Mouse (Mus musculus): Measurements from ENCODE around the gene Mfap1a.
"Not testable (repeated sequence)": the region's sequence is repeated elsewhere in the genome, so short reads cannot be mapped to it uniquely, and the experiment has no call there.

The Mfap1a gene

DNA sequence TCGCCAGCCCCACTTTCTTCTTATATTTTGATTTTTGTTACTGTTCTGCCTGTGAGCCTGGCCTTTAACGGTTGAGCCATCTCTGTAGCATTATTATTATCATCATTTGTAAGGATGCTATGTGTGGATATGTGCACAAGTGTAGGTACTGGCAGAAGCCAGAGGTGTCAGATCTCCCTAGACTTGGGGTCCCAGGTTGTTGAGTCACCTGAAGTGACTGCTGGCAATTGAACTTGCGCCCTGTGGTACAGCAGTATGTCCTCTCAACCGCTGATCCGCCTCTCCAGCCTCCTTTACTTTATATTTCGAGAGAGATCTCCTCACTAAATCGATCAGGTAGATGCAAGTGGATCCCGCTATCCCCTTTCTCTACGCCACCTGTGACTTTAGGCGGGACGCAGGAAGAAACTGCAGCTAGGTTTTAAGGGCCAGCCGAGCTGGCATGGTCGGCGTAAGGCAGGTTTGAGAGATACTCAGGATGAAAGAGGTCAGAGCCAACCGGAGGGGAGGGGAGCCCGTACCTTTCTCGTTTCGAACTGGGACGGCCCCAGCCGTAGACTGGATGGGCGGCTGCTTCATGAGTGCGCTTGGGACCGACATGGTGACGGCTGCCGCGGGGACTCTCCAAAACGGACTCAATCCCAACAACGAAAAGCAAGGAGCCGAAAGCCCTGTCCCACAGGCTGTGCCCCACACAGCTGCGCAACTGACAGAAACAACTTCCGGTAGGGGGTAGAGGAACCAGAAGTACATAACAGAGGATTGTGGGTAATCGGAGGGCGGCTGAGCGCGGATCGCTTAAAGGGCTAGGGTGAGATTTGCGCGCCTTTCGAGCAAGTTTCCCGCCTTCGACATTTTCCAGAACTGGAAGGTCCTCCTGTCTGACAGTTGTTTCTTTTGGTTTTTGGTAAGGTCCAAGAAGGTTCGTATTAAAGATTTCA is at the start of gene Mfap1a, which contains the start of gene Wdr76:
Gene Mfap1a (minus strand): TSS at position 724 of the 941 bp plus-strand sequence.
Gene Wdr76 (plus strand): TSS at position 782 of the 941 bp plus-strand sequence.
- peak; percentile 29 for DNase-seq (ENCODE audit: low spot score)

DNA sequence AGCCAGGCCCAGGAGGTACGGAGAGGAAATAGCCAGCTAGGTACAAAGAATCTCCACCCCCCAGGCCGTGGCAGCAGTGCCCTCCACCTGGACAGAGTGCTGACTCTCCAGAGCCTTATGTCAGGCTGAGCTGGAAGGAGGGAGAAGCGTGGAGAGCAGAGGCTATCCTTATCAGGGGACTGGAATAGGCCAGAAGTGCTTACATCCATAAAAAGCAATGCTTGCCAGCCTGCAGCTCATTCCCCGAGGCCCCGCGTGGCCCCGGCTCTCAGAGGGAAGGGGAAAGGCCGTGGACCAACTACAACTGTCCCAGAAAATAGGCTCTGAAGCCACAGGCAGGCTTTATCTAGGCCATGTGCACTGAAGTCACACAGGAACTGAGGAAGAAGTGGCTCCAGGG is 44.8 kb upstream of the Mfap1a start:
- DNase-seq (ENCODE audit: low spot score), result no peak

DNA sequence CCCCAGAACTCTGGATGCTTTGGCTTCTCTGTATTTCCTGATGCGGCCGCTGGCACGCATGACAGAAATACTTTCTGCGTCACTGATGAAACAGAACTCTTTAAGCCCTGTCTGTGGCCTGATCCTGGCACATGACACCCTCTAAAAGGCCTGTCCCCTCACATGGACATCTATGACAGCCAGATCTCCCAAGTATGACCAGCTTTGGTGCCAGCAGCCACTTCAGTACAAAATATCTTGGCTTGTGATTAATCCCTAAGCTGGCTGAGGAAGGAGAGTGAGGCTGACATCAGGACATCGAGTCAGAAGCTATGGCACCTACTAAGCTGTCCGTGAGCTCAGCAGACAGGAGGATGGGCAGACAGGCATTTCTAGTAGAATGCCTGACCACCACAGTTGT is 43.2 kb upstream of the Mfap1a start:
- DNase-seq (ENCODE audit: low spot score), result no peak

DNA sequence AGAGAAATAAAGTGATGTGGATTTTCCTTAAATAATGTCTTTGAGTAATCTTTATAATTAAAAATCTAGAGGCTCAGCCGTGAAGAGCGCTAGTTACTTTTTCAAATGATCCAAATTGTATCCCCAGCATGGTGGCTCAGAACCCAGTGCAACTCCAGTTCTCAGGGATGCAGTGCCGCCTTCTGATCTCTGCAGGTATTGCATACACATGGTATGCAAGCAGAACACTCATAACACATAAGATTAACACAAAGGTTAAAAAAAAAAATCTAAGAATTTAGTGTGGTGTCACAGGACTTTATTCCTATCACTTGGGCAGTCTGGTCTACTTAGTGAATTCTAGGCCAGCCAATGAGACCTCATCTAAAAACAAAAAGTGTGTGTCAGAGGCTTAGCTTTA is 38.4 kb upstream of the Mfap1a start:
- DNase-seq (ENCODE audit: low spot score), result no peak

DNA sequence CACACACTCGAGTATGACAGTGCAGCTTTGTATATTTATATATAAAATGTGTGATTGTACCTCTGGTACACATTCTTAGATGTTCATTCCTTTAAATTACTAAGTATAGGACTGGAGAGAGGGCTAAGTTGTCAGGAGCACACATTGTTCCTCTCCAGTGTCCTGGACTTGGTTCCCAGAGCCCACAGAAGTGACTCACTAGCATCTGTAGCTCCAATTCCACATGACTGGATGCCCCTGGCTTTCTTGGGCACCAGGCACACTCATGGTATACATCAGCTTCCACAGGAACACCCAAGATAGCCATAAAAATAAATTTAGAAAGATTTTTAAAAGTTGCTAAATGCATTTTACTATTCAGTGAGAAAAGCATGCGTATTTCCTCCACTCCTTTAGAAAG is 18.6 kb upstream of the Mfap1a start:
- DNase-seq (ENCODE audit: low spot score), result no peak

DNA sequence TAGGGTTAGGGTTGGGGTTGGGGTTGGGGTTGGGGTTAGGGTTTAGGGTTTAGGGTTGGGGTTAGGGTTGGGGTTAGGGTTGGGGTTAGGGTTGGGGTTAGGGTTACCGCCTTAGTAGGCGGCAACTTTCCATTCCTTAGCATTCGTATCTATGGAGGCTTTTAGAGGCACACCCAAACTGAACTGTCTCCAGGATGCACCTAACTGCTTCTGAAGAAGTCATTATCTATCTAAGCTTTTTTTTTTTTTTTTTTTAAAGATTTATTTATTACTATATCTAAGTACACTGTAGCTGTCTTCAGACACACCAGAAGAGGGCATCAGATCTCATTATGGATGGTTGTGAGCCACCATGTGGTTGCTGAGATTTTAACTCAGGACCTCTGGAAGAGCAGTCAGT is 16.4 kb upstream of the Mfap1a start:
- DNase-seq (ENCODE audit: low spot score), result not testable (repeated sequence)

DNA sequence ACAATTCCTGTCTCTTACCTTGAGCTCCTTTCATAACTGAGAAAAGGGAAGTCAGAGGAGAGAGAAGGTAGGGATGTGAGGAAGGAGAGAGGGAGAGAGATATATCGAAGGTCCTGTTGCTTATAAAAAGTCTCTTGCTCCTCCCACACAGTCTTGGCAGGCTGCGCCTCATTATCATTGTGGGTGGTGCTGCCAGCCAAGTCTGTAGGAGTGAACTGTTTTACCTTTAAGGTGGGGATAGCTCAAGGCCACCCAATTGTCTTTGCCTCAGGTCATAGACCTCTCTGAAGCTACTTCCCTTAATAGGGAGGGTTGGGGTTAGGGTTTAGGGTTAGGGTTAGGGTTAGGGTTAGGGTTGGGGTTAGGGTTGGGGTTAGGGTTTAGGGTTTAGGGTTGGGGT is 15.5 kb upstream of the Mfap1a start:
- no peak for DNase-seq (ENCODE audit: low spot score)

DNA sequence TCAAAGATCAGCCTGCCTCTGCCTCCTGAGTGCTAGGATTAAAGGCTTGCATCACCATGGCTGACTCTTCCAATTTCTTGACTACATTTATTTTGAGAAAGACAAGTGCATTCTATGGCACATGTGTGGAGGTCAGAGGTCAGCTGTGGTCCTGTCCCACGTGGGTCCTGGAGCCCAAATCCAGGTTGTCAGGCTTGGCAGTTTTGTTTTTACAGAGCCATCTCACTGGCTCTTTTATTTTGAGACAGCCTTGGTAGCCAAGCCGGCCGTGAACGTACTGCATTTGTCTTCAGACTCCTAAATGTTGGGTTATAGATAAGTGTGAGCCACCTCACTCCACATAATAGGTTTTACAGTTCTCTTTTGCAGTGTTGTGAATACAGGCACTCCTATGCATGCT is 12.2 kb upstream of the Mfap1a start:
- DNase-seq (ENCODE audit: low spot score), result not testable (repeated sequence)

DNA sequence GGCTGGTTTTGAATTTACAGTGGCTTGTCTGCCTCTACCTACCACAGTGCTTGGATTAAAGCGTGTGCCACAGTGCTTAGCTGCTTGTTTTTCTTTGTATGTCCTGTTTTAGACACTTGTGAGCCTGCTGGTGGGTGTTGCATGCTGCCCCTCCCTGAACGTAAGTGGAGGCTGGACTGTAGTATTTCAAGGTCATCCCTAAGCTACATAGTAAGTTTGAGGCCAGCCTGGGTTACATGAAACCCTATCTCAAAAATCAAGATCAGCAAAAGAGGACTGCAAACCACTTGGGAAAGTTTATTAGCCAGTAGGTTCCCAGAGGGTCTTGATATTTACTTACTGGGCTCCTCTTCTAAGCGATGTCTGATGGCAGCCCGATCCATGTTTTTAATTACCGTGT is 11.6 kb upstream of the Mfap1a start:
- no peak for DNase-seq (ENCODE audit: low spot score)

DNA sequence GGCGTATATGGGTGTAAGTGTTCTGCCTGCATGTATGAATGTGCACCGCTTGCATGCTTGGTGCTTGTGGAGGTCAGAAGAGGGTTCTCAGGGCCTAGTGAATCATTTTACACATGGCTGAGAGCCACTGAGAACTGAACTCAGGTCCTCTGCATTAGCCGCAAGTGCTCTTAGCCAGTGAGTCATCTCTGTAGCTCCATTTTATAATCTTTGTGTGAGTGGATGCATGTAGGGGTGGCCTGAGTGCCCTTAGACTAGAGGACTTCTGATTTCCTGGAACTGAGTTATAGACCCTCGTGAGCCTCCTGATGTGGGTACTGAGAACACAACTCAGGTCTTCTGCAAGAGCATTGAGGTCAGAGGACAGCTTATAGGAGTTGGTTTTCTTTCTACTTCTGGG is 7.7 kb upstream of the Mfap1a start:
- no peak for DNase-seq (ENCODE audit: low spot score)

DNA sequence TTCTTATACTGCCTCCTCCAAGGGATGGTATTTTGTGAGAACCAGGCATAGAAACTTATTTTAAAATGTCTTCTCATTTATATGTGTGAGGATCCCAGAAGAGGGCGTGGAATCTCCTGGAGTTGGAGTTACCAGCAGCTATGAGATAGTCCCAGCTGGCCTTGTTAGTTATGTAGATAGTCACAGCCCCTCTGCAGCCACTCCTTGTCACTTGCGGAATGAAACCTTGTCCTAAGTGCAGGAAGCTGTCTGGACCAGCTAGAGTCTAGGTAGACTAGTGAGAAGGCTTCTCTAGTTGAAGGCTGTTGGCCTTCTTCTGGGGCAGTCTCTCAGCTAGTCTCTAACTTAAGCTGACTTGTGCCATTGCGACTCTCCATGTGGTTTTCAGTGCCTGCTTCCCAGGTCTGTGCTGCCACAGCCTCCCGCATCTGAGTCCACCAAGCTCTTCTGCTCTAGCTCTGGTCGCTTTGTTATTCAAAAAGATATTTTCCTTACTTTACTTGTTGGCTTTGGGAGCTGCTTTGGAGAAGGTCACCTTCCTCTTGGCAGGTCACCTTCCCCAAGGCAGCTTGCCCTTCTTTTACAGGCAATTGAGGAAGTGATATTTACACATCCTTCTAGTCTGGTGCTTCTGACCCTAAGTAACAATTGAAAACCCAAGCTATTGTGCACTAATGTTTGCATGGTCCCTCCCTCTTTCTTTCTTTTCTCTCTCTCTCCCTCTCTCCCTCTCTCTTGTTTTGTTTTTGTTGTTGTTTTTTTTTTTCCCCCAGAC is 6.7 kb upstream of the Mfap1a start:
- DNase-seq (ENCODE audit: low spot score), result not testable (repeated sequence)

DNA sequence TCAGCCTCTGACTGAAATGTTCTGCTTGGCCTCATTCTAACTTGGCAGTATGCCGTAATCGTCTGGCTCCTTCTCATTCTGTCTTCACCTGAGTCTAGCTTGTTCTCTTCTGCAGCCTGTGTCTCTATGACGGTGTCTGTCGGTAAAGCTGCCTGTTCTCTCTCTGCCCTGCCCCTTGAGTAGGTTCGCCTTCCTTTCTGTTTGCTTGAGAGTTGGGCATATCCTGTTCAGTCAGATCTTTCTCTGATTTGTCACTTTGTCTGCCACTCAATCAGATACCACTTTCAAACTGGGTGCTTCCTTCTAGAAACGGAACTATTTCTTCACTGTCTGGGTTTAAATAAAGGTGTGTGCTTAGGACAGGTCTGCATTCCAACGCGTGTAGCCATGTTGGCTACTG is 4.9 kb upstream of the Mfap1a start:
- no peak for DNase-seq (ENCODE audit: low spot score)

DNA sequence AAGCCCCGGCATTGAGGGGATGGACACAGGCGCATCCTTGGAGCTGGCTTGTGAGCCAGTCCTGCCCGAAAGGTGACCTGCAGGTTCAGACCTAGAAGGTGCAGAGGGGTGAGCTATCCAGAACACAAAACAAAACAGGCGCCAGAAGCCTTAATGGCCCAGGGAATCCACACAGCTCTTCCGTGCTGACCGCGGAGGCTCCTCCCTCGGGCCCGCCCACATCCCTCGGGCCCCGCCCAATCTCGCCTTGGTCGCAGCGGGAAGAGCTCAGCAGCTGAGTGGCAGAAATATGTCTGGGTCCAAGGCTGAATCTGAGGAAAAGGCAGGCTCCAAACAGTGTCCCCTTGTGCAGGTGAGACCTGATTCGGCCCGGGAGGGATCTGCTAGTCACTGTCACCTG is 3.1 kb upstream of the Mfap1a start:
- no peak for DNase-seq (ENCODE audit: low spot score)

DNA sequence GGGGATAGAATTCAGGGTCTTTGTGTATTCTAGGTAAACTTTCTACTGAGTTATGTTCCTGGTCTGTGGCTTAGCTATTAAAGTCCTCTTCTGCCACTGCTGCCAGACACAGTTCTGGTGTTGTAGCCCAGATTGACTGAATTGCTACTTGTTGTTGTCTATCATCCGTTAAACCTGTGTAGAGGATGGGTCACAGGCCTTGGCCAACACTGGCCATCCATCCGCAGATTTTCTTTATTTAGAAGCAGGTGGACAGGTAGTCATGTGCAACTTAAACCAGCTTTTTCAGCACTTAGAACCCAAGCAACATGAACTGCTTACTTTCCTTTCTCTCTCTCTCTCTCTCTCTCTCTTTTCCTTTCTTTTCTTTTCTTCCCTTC is 1.5 kb upstream of the Mfap1a start:
- no peak for DNase-seq (ENCODE audit: low spot score)

DNA sequence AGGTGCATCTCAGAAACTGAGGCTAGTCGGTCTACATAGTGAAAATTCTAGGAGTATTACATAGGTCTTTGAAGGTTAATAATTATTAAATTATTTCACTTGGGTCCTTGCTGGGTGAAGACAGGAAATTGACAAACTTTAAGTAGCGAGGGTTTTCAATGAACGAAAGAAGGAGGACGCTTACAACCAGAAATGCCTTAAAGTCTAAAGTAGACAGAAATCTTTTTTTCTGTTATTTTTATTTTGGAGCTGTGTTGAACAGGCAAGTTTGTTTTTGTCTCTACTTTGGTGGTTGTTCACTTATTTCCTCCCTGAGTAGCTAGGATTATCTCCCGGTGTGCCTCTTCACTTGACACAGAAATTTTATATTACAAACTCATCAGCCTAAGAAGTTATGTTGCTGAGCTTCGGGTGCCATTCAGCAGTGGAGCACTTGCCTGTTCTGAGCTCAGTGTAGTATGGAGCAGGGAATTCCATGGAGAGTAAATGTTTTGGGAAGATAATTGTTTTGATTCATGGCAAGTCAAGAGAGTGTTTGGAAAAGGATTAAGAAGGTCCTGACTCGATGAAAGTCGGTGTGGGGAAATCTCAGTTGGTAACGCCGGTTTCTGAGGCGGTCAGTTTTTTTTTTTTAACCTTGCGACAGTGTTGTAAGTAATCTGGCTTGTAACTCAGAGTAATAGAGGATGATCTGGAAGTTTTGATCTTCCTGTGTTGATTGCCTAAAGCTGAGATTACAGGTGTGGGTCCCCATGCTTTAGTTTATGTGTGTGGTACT is 897 bp upstream of the Mfap1a start:
- no peak for DNase-seq (ENCODE audit: low spot score)

DNA sequence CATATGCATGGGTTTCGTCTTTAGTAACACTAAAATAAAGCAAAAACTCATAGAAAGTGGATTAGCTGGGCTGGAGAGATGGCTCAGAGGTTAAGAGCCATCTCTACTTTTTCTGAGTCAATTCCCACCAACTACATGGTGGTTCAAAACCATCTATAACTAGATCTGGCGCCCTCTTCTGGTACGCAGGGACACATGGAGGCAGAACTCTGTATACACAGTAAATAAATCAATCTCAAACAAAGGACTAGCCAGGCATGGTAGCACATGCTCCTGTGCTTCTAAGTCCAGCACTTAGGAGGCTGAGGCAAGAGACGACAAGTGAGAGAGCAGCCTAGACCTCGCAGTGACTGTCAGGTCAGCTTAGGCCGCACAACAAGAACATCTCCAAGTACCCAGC is 4.9 kb downstream of the Mfap1a start:
- DNase-seq (ENCODE audit: low spot score), result not testable (repeated sequence)

DNA sequence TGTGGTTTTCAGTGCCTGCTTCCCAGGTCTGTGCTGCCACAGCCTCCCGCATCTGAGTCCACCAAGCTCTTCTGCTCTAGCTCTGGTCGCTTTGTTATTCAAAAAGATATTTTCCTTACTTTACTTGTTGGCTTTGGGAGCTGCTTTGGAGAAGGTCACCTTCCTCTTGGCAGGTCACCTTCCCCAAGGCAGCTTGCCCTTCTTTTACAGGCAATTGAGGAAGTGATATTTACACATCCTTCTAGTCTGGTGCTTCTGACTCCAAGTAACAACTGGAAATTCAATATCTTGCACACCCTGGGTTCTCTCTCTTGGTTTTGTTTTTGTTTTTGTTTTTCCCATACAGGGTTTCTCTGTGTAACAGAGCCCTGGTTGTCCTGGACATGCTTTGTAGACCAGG is 22.1 kb downstream of the Mfap1a start:
- DNase-seq (ENCODE audit: low spot score), result not testable (repeated sequence)

DNA sequence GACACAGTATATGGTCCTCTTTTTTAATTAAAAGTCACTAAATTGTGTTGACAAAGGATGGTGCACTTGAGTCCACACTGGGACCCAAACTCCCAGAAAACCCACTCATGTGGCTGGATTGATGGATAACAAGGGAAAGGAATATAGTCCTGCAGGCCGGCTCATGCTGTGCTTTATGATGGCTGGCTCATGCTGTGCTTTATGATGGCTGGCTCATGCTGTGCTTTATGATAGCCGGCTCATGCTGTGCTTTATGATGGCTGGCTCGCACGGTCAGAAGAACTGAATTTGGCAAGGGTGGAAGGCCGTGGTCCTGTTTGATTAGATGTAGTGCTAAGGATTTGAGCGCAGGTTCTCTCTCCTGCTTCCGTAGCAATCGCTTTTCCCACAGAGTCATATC is 22.9 kb downstream of the Mfap1a start:
- no peak for DNase-seq (ENCODE audit: low spot score)

DNA sequence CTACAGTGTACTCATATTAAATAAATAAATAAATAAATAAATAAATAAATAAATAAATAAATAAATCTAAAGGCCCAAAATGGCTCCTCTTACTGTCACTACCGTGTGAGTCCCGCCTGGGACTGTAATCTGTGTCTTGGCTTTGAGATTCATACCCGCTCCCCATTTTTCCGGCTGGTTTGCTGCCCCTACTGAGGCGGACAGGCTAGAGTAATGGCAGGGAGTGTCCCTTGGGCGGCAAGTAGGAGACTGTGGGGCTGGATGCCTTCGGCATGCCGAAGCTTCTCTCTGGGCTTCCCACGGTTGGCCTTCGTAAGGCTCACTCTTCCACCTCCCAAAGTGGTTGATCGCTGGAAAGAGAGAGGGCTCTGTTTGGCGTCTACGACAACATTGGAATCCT is 25.5 kb downstream of the Mfap1a start:
- DNase-seq (ENCODE audit: low spot score), result not testable (repeated sequence)

DNA sequence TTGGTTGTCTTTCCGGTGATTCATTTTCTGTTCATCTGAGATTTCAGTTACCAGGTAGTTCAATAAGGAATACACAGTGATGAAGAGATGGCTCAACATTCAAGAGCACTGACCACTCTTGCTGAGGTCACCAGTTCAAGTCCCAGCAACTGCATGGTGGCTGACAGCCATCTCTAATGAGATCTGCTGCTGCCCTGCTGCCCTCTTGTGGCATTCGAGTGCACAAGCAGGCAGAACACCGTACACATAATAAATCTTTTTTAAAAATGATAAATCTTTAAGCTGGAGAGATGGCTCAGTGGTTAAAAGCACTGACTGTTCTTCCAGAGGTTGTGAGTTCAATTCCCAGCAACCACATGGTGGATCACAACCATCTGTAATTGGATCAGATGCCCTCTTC is 26.0 kb downstream of the Mfap1a start:
- DNase-seq (ENCODE audit: low spot score), result no peak

DNA sequence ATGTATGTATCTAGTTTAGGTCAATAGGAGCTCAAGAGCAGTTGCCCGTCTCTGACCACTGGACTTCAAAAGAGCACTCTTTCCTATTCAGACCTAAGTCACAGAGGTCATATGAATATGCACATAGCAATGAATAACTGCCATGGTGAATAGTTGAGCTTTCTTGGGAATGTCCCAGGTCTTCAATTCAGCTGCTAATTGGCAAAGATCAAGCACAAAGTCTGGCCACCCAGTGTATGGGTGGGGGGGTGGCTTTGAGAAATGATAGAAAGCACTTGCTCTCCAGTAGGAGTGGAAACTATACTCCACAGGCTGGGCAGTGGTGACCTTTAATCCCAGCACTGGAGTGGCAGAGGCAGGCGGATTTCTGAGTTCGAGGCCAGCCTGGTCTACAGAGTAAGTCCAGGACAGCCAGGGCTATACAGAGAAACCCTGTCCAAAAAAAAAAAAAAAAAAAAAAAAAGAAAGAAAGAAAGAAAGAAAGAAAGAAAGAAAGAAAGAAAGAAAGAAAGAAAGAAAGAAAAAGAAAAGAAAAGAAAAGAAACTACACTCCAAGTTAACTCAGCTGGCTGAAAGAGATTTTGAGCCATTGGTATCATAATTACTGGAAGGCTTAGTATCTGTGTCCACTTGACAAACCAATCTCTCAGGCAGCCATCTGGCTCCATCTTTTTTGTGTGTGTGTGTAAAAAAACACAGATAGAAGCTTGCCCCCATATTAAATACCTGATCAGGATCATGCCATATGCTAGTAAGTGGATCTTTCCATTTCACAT is 28.8 kb downstream of the Mfap1a start:
- no peak for DNase-seq (ENCODE audit: low spot score)

DNA sequence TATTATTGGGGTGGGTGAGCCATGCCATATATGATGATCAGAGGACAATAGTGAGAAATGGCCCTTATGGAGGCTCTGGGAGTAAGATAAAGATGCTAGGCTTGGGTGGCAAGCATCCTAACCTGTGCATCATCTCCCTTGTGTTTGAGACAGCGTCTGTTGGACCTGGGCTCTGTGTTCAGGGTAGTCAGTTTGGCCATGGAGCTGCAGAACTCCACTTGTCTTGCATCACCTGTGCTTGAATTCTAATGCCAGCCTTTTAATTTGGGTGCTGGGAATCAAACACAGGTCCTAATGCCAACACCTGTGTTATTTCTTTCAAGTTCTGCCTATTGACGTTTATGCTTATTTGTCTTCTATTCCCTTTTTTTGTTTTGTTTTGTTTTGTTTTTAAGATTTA is 31.2 kb downstream of the Mfap1a start:
- not testable (repeated sequence) for DNase-seq (ENCODE audit: low spot score)

Data from urinary bladder, postnatal 10 days (tissue).